Mouse (Mus musculus) stomach, postnatal 0 days (tissue): Measurements from ENCODE around the gene Plekhj1. TPM values are rescaled to one million over a fixed set of nuclear protein-coding genes. Genes with fewer than 3 reads are reported as not detected.

Experiments used
- ATAC-seq: fragments of 200-750 bp; cut with Nextera tagmentation; 2 replicates; pipeline ENCODE4 v1.8.0; 2017; ENCODE audit not compliant: low FRiP score, low TSS enrichment
- DNase-seq: peaks from one replicate; pipeline ENCODE4 v3.0.0-alpha.2; 2016; ENCODE audit warnings: low spot score
- H3K27ac ChIP-seq: fragments of 300-500 bp; sonication (generic); replicated peaks from 2 replicates; pipeline ENCODE4 v1.5.1; 2014; ENCODE audit warnings: mild to moderate bottlenecking, control low read depth
- H3K27me3 ChIP-seq: fragments of 300-500 bp; sonication (generic); 2 replicates; pipeline ENCODE4 v1.6.1; 2014; ENCODE audit warnings: low read length; ENCODE audit not compliant: control insufficient read depth, insufficient read depth
- H3K36me3 ChIP-seq: fragments of 300-500 bp; sonication (generic); 2 replicates; pipeline ENCODE4 v1.6.1; 2014; ENCODE audit warnings: low read length, mixed read lengths; ENCODE audit not compliant: control insufficient read depth, insufficient read depth
- H3K4me1 ChIP-seq: fragments of 300-500 bp; sonication (generic); replicated peaks from 2 replicates; pipeline ENCODE4 v1.6.1; 2014; ENCODE audit warnings: antibody characterized with exemption; ENCODE audit not compliant: control insufficient read depth, insufficient read depth
- H3K4me2 ChIP-seq: fragments of 300-500 bp; sonication (generic); replicated peaks from 2 replicates; pipeline ENCODE4 v1.6.1; 2014; ENCODE audit warnings: low read depth, mild to moderate bottlenecking, control low read depth, moderate library complexity
- H3K4me3 ChIP-seq: fragments of 300-500 bp; sonication (generic); 2 replicates; pipeline ENCODE4 v1.5.1; 2014; ENCODE audit warnings: low read depth, low read length, control low read depth
- H3K9ac ChIP-seq: fragments of 300-500 bp; sonication (generic); 2 replicates; pipeline ENCODE4 v1.6.1; 2014; ENCODE audit warnings: mild to moderate bottlenecking, low read length, control low read depth, mixed read lengths
- H3K9me3 ChIP-seq: fragments of 300-500 bp; sonication (generic); 2 replicates; pipeline ENCODE4 v1.6.1; 2016; ENCODE audit warnings: low read length; ENCODE audit not compliant: control insufficient read depth
- CTCF ChIP-seq: IDR thresholded peaks from 2 replicates; pipeline ENCODE4 v1.5.1; 2016; ENCODE audit warnings: antibody characterized with exemption, low read depth, mild to moderate bottlenecking, moderate library complexity
- EP300 ChIP-seq: optimal IDR thresholded peaks from 2 replicates; pipeline ENCODE3; 2016; ENCODE audit warnings: antibody characterized with exemption
- WGBS: fragments of 180-500 bp; shearing (Covaris S2); extraction: QIAGEN DNeasy Blood & Tissue Kit; methylation state at CpG from one replicate; pipeline ENCODE4 v1.1.7; 2014; 5-methylcytosine and 5-hydroxymethylcytosine counted together
- polyA plus RNA-seq: library from polyadenylated mRNA; unstranded; fragments of >200 nt; fragmentation: Nextera tagmentation; extraction: Ambion mirVana; gene quantifications from 2 replicates; pipeline ENCODE4 v1.2.1, GENCODE M21; 2015

The Plekhj1 gene
- polyA plus RNA-seq, 1 experiment from 2014 or later = 62.0 TPM

DNA sequence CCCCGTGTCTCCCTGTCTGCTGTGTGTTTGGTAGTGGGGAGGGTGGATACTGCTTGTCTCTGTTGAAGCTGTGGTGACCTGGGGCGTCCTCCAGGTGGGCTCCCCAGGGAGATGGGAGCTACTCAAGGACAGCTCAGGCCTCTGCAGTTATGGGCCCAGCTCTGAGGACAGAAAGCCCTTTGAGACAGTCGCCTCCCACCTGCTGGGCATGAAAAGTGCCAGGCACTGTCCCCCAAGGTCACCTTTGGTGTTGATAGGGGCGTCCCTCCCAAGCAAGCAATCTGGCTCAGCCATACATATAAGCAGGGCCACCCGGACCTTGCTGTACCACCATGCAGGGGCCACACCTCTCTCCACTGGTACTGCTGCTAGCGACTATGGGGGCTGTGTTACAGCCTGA lies 6.5 kb upstream of the Plekhj1 start, which contains the start of gene Amh:
TSS of gene Amh (plus strand) at position 328 of the 400 bp plus-strand sequence.
- Histone ChIP-seq H3K4me3 (no peak within 1 kb of the TSS), H3K27me3 (no peaks in the 10 kb centered on the region), H3K36me3 (peaks cover 30% of the 10 kb centered on the region), H3K9ac (no peak within 1 kb of the TSS), H3K4me1 (no peaks in the 10 kb centered on the region), H3K27ac (no peak within 1 kb of the TSS), H3K4me2 (no peak within 1 kb of the TSS), H3K9me3 (no peaks in the 10 kb centered on the region)
- WGBS = 63% methylated on average over 6 of the region's 6 CpGs
- DNase-seq (peak; percentile 19), ATAC-seq (no peak)
- no peak for TF ChIP-seq EP300
- TF ChIP-seq CTCF = no peak

DNA sequence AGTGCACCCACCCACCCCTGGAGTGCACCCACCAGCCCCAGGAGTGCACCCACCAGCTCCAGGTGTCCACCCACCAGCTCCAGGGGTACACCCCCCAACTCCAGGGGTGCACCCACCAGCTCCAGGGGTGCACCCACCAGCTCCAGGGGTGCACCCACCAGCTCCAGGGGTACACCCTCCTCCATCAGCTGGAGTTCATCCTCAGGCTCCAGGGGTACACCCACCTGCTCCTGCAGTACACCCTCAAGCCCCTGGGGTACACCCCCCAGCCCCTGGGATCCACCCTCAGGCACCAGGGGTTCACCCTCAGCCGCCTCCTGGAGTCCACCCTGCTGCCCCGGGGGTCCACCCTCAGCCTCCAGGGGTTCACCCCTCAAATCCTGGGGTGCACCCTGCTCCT lies 5.9 kb upstream of the Plekhj1 start:
- no peak for ATAC-seq
- Histone ChIP-seq H3K36me3 (peaks cover 30% of the 10 kb centered on the region), H3K4me1 (0 out of 2 replicates have a peak, but pooled peaks cover 2% of the 10 kb centered on the region)

DNA sequence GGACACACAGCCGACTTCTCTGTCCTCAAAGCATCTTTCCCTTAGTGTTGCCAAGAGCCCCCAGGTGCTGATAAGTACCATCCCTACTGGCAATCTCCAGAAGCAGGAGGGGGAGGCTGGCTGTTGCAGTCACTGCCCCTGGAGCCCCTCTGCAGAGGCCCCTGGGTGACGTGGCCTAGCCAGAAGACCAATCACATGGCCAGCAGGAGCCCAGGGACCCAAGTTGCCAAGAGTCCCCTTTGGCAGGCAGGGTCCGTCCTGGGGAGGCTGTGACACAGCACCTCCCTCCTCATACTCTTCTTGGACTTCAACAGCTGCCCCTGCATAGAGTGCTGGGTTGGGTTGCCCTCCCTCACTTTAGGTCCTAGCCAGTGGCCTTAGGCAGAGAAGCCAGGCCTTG lies 4.6 kb upstream of the Plekhj1 start:
- Histone ChIP-seq H3K4me1 (0 out of 2 replicates have a peak, but pooled peaks cover 2% of the 10 kb centered on the region), H3K4me3 (no peak overlapping the region), H3K36me3 (peaks cover 30% of the 10 kb centered on the region), H3K9ac (no peak overlapping the region), H3K9me3 (no peaks in the 10 kb centered on the region), H3K27ac (no peak overlapping the region), H3K4me2 (no peak overlapping the region), H3K27me3 (no peaks in the 10 kb centered on the region)
- 79% methylated on average over 3 of the region's 3 CpGs for WGBS
- TF ChIP-seq EP300 (no peak), CTCF (no peak)
- ATAC-seq (no peak), DNase-seq (peak; percentile 14)

More for the DNA sequence above, 5.9 kb upstream of the Plekhj1 start:
- no peak for TF ChIP-seq CTCF
- no peak for TF ChIP-seq EP300
- no peaks in the 10 kb centered on the region for H3K9me3 ChIP-seq
- 100% methylated on average over 2 of the region's 2 CpGs for WGBS
- H3K4me3 ChIP-seq = no peak overlapping the region
- no peak for DNase-seq
- H3K27me3 ChIP-seq = no peaks in the 10 kb centered on the region
- no peak overlapping the region for H3K27ac ChIP-seq
- no peak overlapping the region for H3K4me2 ChIP-seq
- no peak overlapping the region for H3K9ac ChIP-seq

DNA sequence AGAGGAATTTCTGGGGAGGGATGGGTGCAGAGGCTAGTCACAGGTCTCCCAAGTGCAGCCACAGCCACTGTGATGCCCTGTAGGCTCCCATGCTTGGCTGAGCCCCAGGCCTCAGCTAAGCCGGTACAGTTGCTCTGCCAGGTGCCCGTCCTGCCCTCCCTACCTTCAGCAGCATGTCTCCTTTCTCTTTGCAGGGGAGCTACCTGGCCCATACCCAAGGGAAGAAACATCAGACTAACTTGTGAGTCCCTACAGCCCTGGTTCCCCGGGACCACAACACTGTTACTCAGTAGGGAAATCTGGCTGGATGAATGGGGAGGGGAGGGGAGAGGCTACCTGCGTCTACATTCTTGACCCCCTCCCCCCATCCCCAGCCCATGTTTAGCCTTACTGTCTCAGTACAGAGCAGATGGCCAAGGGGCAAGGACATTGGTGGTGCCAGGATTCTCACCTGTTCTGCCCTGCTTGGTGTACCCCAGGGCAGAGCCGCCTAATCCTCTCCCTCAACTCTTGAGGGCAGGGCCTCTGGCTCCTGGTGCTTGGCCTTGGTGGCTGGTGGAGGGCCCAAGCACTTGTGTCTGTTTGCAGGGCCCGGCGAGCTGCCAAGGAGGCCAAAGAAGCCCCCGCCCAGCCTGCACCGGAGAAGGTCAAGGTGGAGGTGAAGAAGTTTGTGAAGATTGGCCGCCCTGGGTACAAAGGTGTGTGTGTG lies 3.9 kb upstream of the Plekhj1 start:
- no peak for DNase-seq
- TF ChIP-seq EP300 = no peak
- no peak for TF ChIP-seq CTCF
- Histone ChIP-seq H3K36me3 (peaks cover 30% of the 10 kb centered on the region), H3K9me3 (no peaks in the 10 kb centered on the region), H3K9ac (no peak overlapping the region), H3K27ac (no peak overlapping the region), H3K27me3 (no peaks in the 10 kb centered on the region), H3K4me1 (0 out of 2 replicates have a peak, but pooled peaks cover 2% of the 10 kb centered on the region), H3K4me3 (no peak overlapping the region), H3K4me2 (no peak overlapping the region)
- ATAC-seq = no peak
- 82% methylated on average over 10 of the region's 10 CpGs for WGBS

DNA sequence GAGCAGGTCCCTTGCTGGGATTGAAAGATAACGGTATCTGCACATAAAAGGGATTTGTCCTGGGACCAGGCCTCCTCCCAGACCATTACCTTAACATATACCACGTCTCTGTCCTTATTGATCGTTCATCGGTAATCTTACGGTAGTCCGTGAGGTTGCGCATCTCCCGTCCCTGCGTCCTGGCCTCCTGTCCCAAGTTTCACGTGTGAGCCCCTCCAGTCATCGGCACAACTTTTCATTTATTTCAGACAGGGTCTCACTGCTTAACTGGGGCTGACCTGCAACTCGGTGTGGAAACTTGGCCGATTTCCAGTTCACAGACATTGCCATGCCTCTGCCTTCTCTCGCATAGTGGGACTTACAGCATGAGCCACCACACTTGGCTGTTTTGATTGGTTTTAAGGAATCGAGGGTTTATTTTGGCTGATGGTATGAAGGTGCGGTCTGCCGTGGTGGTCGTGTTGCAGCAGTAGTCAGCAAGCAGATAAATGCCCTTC lies 692 bp upstream of the Plekhj1 start:
- peak overlapping the region; percentile 84 for H3K4me3 ChIP-seq
- ATAC-seq = no peak
- H3K27me3 ChIP-seq = no peaks in the 10 kb centered on the region
- TF ChIP-seq EP300 (no peak), CTCF (no peak)
- peak overlapping the region; percentile 97 for H3K9ac ChIP-seq
- 0% methylated on average over 18 of the region's 18 CpGs for WGBS
- H3K27ac ChIP-seq = peak overlapping the region; percentile 98
- H3K4me2 ChIP-seq = peak overlapping the region; percentile 74
- no peaks in the 10 kb centered on the region for H3K9me3 ChIP-seq
- peaks cover 36% of the 10 kb centered on the region for H3K36me3 ChIP-seq
- no peak for DNase-seq
- peaks cover 6% of the 10 kb centered on the region for H3K4me1 ChIP-seq
